Mouse (Mus musculus): ENCODE data around the gene Dse. TPM values are rescaled to one million over a fixed set of nuclear protein-coding genes. Genes with fewer than 3 reads are reported as not detected.

The Dse gene
- polyA plus RNA-seq, 1 experiment: 8.7 TPM

GRCm38 (mm10) chr10:34186571-34187260 is 20.8 kb downstream of the Dse start:
- peaks cover 20% of the 10 kb centered on the region for H3K36me3 ChIP-seq (ENCODE audit: control insufficient read depth, insufficient read depth)
- peaks cover 80% of the 10 kb centered on the region for H3K79me2 ChIP-seq (ENCODE audit: control insufficient read depth, insufficient read depth)
- no peaks in the 10 kb centered on the region for H3K27me3 ChIP-seq (ENCODE audit: control insufficient read depth, insufficient read depth, insufficient read length)
- TF ChIP-seq MAX (IDR thresholded peaks at IDR 0.05) (no peak), MYOG (IDR thresholded peaks at IDR 0.05; ENCODE audit: control insufficient read depth, extremely low read depth, insufficient read length) (no peak), FOSL1 (IDR thresholded peaks at IDR 0.05; ENCODE audit: insufficient read depth, low read length, poor library complexity, severe bottlenecking) (no peak), CEBPB (IDR thresholded peaks at IDR 0.05; ENCODE audit: low read depth) (no peak), USF1 (IDR thresholded peaks at IDR 0.05; ENCODE audit: low read depth) (no peak), MYOD1 (IDR thresholded peaks at IDR 0.05; ENCODE audit: control insufficient read depth, insufficient read length, low read depth) (no peak), CTCF (IDR thresholded peaks at IDR 0.05; ENCODE audit: control insufficient read depth, insufficient read depth, insufficient read length) (no peak)
- H3K79me3 ChIP-seq (ENCODE audit: low read depth): peaks cover 36% of the 10 kb centered on the region
- H3ac ChIP-seq (ENCODE audit: control insufficient read depth, insufficient read length, low read depth): no peak overlapping the region
- no peak overlapping the region for H3K4me3 ChIP-seq (ENCODE audit: insufficient read depth, poor library complexity, severe bottlenecking)

- Histone ChIP-seq H3K4me3 (ENCODE audit: insufficient read depth, poor library complexity, severe bottlenecking) (no peak overlapping the region), H3K36me3 (ENCODE audit: control insufficient read depth, insufficient read depth) (peaks cover 20% of the 10 kb centered on the region), H3K79me3 (ENCODE audit: low read depth) (peaks cover 32% of the 10 kb centered on the region), H3ac (ENCODE audit: control insufficient read depth, insufficient read length, low read depth) (no peak overlapping the region), H3K79me2 (ENCODE audit: control insufficient read depth, insufficient read depth) (peaks cover 69% of the 10 kb centered on the region), H3K27me3 (ENCODE audit: control insufficient read depth, insufficient read depth, insufficient read length) (no peaks in the 10 kb centered on the region)
- TF ChIP-seq FOSL1 (IDR thresholded peaks at IDR 0.05; ENCODE audit: insufficient read depth, low read length, poor library complexity, severe bottlenecking): no peak
- no peak for TF ChIP-seq USF1 (IDR thresholded peaks at IDR 0.05; ENCODE audit: low read depth)
- TF ChIP-seq MYOD1 (IDR thresholded peaks at IDR 0.05; ENCODE audit: control insufficient read depth, insufficient read length, low read depth): no peak
- TF ChIP-seq CTCF (IDR thresholded peaks at IDR 0.05; ENCODE audit: control insufficient read depth, insufficient read depth, insufficient read length): no peak
- TF ChIP-seq CEBPB (IDR thresholded peaks at IDR 0.05; ENCODE audit: low read depth): no peak
- TF ChIP-seq MAX (IDR thresholded peaks at IDR 0.05): no peak
- TF ChIP-seq MYOG (IDR thresholded peaks at IDR 0.05; ENCODE audit: control insufficient read depth, extremely low read depth, insufficient read length): no peak
These were observed 22.0 kb downstream of the Dse start for GRCm38 (mm10) chr10:34185556-34185955.

GRCm38 (mm10) chr10:34184956-34185355 is 22.6 kb downstream of the Dse start:
- Histone ChIP-seq H3K36me3 (ENCODE audit: control insufficient read depth, insufficient read depth) (peaks cover 20% of the 10 kb centered on the region), H3K27me3 (ENCODE audit: control insufficient read depth, insufficient read depth, insufficient read length) (no peaks in the 10 kb centered on the region), H3ac (ENCODE audit: control insufficient read depth, insufficient read length, low read depth) (no peak overlapping the region), H3K79me3 (ENCODE audit: low read depth) (peaks cover 27% of the 10 kb centered on the region), H3K4me3 (ENCODE audit: insufficient read depth, poor library complexity, severe bottlenecking) (no peak overlapping the region), H3K79me2 (ENCODE audit: control insufficient read depth, insufficient read depth) (peaks cover 63% of the 10 kb centered on the region)
- TF ChIP-seq USF1 (IDR thresholded peaks at IDR 0.05; ENCODE audit: low read depth) (no peak), CTCF (IDR thresholded peaks at IDR 0.05; ENCODE audit: control insufficient read depth, insufficient read depth, insufficient read length) (no peak), MYOD1 (IDR thresholded peaks at IDR 0.05; ENCODE audit: control insufficient read depth, insufficient read length, low read depth) (no peak), MAX (IDR thresholded peaks at IDR 0.05) (no peak), FOSL1 (IDR thresholded peaks at IDR 0.05; ENCODE audit: insufficient read depth, low read length, poor library complexity, severe bottlenecking) (no peak), CEBPB (IDR thresholded peaks at IDR 0.05; ENCODE audit: low read depth) (no peak), MYOG (IDR thresholded peaks at IDR 0.05; ENCODE audit: control insufficient read depth, extremely low read depth, insufficient read length) (no peak)

GRCm38 (mm10) chr10:34183731-34184130 is 23.8 kb downstream of the Dse start:
- H3ac ChIP-seq (ENCODE audit: control insufficient read depth, insufficient read length, low read depth): no peak overlapping the region
- H3K79me3 ChIP-seq (ENCODE audit: low read depth): peaks cover 19% of the 10 kb centered on the region
- peaks cover 51% of the 10 kb centered on the region for H3K79me2 ChIP-seq (ENCODE audit: control insufficient read depth, insufficient read depth)
- no peak overlapping the region for H3K4me3 ChIP-seq (ENCODE audit: insufficient read depth, poor library complexity, severe bottlenecking)
- no peak for TF ChIP-seq USF1 (IDR thresholded peaks at IDR 0.05; ENCODE audit: low read depth)
- TF ChIP-seq MAX (IDR thresholded peaks at IDR 0.05): no peak
- TF ChIP-seq MYOD1 (IDR thresholded peaks at IDR 0.05; ENCODE audit: control insufficient read depth, insufficient read length, low read depth): no peak
- TF ChIP-seq CEBPB (IDR thresholded peaks at IDR 0.05; ENCODE audit: low read depth): no peak
- no peak for TF ChIP-seq FOSL1 (IDR thresholded peaks at IDR 0.05; ENCODE audit: insufficient read depth, low read length, poor library complexity, severe bottlenecking)
- TF ChIP-seq MYOG (IDR thresholded peaks at IDR 0.05; ENCODE audit: control insufficient read depth, extremely low read depth, insufficient read length): no peak
- no peak for TF ChIP-seq CTCF (IDR thresholded peaks at IDR 0.05; ENCODE audit: control insufficient read depth, insufficient read depth, insufficient read length)
- H3K36me3 ChIP-seq (ENCODE audit: control insufficient read depth, insufficient read depth): peaks cover 20% of the 10 kb centered on the region
- no peaks in the 10 kb centered on the region for H3K27me3 ChIP-seq (ENCODE audit: control insufficient read depth, insufficient read depth, insufficient read length)

GRCm38 (mm10) chr10:34175870-34176606 is 31.5 kb downstream of the Dse start:
- Histone ChIP-seq H3K79me3 (ENCODE audit: low read depth) (no peaks in the 10 kb centered on the region), H3K4me3 (ENCODE audit: insufficient read depth, poor library complexity, severe bottlenecking) (no peak overlapping the region), H3ac (ENCODE audit: control insufficient read depth, insufficient read length, low read depth) (no peak overlapping the region), H3K36me3 (ENCODE audit: control insufficient read depth, insufficient read depth) (no peaks in the 10 kb centered on the region), H3K27me3 (ENCODE audit: control insufficient read depth, insufficient read depth, insufficient read length) (no peaks in the 10 kb centered on the region), H3K79me2 (ENCODE audit: control insufficient read depth, insufficient read depth) (peaks cover 36% of the 10 kb centered on the region)
- TF ChIP-seq CTCF (IDR thresholded peaks at IDR 0.05; ENCODE audit: control insufficient read depth, insufficient read depth, insufficient read length) (no peak), USF1 (IDR thresholded peaks at IDR 0.05; ENCODE audit: low read depth) (no peak)

All from C2C12 (cell line).